18 mouse cellular contexts compared by ENCODE assay signal in the genomic region with DNA sequence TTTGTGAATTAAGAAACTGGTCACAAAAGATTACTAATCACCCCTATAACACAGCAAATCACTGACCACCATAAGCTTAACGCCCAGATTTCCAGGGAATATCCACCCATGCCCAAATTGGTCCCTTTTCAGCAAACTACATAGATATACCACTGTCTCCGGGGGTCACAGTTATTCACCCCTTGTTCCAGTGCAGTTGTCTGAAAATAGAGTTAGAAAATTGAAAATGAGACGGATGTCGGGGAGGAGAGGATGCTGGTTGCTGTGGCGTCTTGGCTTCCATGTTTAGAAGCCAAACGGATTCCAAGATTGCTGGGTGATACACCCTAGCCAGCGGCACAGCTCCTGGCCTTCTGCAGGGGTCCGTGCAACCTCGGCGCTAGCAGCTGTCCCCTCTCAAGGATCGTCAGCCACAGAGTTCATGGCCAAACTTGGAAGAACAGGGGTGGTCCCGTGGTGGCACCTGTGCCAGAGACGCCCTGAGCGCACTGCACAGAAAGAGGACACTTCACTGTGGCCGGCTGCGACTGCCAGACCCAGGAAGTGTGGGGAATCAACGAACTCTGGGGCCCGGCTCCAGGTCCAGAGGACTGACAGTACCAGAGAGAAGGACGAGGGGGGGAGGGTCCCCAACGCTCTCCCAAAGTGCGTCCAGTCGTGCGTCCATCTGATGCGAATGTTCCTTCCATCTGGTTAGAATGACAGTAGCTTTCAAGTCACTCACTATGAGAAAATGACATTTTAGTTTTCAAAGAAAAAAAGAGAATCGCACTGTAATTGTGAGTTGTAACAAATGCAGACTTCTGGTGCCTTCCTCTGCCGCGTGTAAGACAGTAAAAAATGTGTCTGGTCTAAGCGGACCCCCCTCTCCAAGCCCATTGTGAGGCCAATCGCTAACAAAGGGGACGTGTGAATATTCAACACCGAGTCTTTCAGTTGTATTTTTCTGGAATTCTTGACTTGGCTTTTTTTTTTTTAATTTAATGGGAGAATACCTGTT. TPM values are rescaled to one million over a fixed set of nuclear protein-coding genes. Genes with fewer than 3 reads are reported as not detected.
DNase-seq lines count a peak whose midpoint lies in the region; ATAC-seq and TF ChIP-seq lines count a peak whose summit lies in the region.
"Had no signal": no experiment of that assay in that cellular context is flagged by ENCODE, and none has a peak within 500 bp of the region (broad histone marks: within the 10 kb centered on the region; RNA-seq: fewer than 3 reads in every experiment).

No protein-coding gene starts in this region.

- 0 out of 2 replicates have a peak, but pooled peaks cover 11% of the 10 kb centered on the region for H3K4me1 ChIP-seq in stomach, embryonic 15.5 days
- H3K4me1 ChIP-seq in stomach, postnatal 0 days (replicated peaks; ENCODE audit: control insufficient read depth, insufficient read depth), result no peaks in the 10 kb centered on the region
- H3K4me1 ChIP-seq in midbrain, embryonic 14.5 days (ENCODE audit: control insufficient read depth, insufficient read depth, low read length), result 0 out of 2 replicates have a peak, but pooled peaks cover 6% of the 10 kb centered on the region
- H3K4me1 ChIP-seq in stomach, embryonic 16.5 days (ENCODE audit: control insufficient read depth, insufficient read depth, low read length), result 0 out of 2 replicates have a peak, but pooled peaks cover 3% of the 10 kb centered on the region

- no peak for TF ChIP-seq CTCF in stomach, postnatal 0 days (IDR thresholded peaks at IDR 0.05; ENCODE audit: low read depth)

- no peak overlapping the region for H3K4me2 ChIP-seq in stomach, embryonic 15.5 days
- H3K4me2 ChIP-seq in stomach, postnatal 0 days (replicated peaks; ENCODE audit: low read depth), result no peak overlapping the region
- peak overlapping the region; percentile 51 for H3K4me2 ChIP-seq in midbrain, embryonic 14.5 days (ENCODE audit: low read length)
- no peak overlapping the region for H3K4me2 ChIP-seq in stomach, embryonic 16.5 days (ENCODE audit: low read depth, low read length)

- H3K36me3 ChIP-seq in stomach, embryonic 15.5 days, result no peaks in the 10 kb centered on the region
- no peaks in the 10 kb centered on the region for H3K36me3 ChIP-seq in stomach, postnatal 0 days (ENCODE audit: control insufficient read depth, insufficient read depth, low read length)
- no peaks in the 10 kb centered on the region for H3K36me3 ChIP-seq in midbrain, embryonic 14.5 days (ENCODE audit: control insufficient read depth, insufficient read depth, low read length)
- no peaks in the 10 kb centered on the region for H3K36me3 ChIP-seq in stomach, embryonic 16.5 days (ENCODE audit: control insufficient read depth, insufficient read depth, low read length)
- H3K36me3 ChIP-seq: kidney, embryonic 15.5 days; limb, embryonic 12.5 days had no signal

- H3K27me3 ChIP-seq in stomach, embryonic 15.5 days (replicated peaks), result peaks cover 57% of the 10 kb centered on the region
- peaks cover 27% of the 10 kb centered on the region; the same call in 1 of the 2 replicates for H3K27me3 ChIP-seq in stomach, postnatal 0 days (ENCODE audit: control insufficient read depth, insufficient read depth, low read length)
- H3K27me3 ChIP-seq in midbrain, embryonic 14.5 days (ENCODE audit: control insufficient read depth, insufficient read depth, low read length), result peaks cover 88% of the 10 kb centered on the region
- H3K27me3 ChIP-seq in stomach, embryonic 16.5 days (ENCODE audit: control insufficient read depth, insufficient read depth, low read length), result peaks cover 56% of the 10 kb centered on the region

- no peak overlapping the region for H3K9ac ChIP-seq in stomach, embryonic 15.5 days
- H3K9ac ChIP-seq in stomach, postnatal 0 days (ENCODE audit: low read length), result no peak overlapping the region
- no peak overlapping the region for H3K9ac ChIP-seq in midbrain, embryonic 14.5 days (replicated peaks; ENCODE audit: low read length)
- H3K9ac ChIP-seq in stomach, embryonic 16.5 days (ENCODE audit: low read length), result no peak overlapping the region
- H3K9ac ChIP-seq: kidney, embryonic 15.5 days; limb, embryonic 12.5 days; liver, postnatal 0 days had no signal

- intact Hi-C loops in left cerebral cortex, postnatal 10 days (cut with DNase I), result no loop called here

- peak overlapping the region; percentile 29 for H3K4me3 ChIP-seq in stomach, embryonic 15.5 days (replicated peaks)
- no peak overlapping the region for H3K4me3 ChIP-seq in stomach, postnatal 0 days (ENCODE audit: low read depth, low read length)
- H3K4me3 ChIP-seq in midbrain, embryonic 14.5 days (replicated peaks; ENCODE audit: low read depth, low read length), result peak overlapping the region; percentile 28
- peak overlapping the region; percentile 19; the same call in 1 of the 2 replicates for H3K4me3 ChIP-seq in stomach, embryonic 16.5 days (replicated peaks; ENCODE audit: low read length)

- peak; percentile 20 for DNase-seq in embryo, embryonic 9.5 days (ENCODE audit: extremely low spot score)
- no peak for DNase-seq in embryo, embryonic 10 days (ENCODE audit: low spot score)
- no peak for DNase-seq in stomach, postnatal 0 days (ENCODE audit: low spot score)
- peak; percentile 33 for DNase-seq in midbrain, embryonic 14.5 days
- no peak for DNase-seq in ovary, adult 18-20 months (ENCODE audit: low spot score)
- DNase-seq in left cerebral cortex, postnatal 10 days (ENCODE audit: extremely low spot score in 1 of 2, low spot score in 2 of 2), result no peak
- DNase-seq: cerebellum, adult 18-20 months; gastrocnemius, postnatal 25 days; right cerebral cortex, postnatal 4 days had no signal

- H3K27ac ChIP-seq in stomach, embryonic 15.5 days, result no peak overlapping the region
- no peak overlapping the region for H3K27ac ChIP-seq in stomach, postnatal 0 days (replicated peaks)
- no peak overlapping the region for H3K27ac ChIP-seq in midbrain, embryonic 14.5 days (replicated peaks; ENCODE audit: low read depth, low read length)
- H3K27ac ChIP-seq in stomach, embryonic 16.5 days (ENCODE audit: low read length), result no peak overlapping the region
- H3K27ac ChIP-seq: kidney, embryonic 15.5 days; limb, embryonic 12.5 days had no signal

- no peak for TF ChIP-seq EP300 in stomach, postnatal 0 days (optimal IDR thresholded peaks at IDR 0.05)

- no peaks in the 10 kb centered on the region for H3K9me3 ChIP-seq in stomach, embryonic 15.5 days
- H3K9me3 ChIP-seq in stomach, postnatal 0 days (ENCODE audit: control insufficient read depth, low read length), result no peaks in the 10 kb centered on the region
- no peaks in the 10 kb centered on the region for H3K9me3 ChIP-seq in midbrain, embryonic 14.5 days (ENCODE audit: control insufficient read depth, low read length)
- H3K9me3 ChIP-seq in stomach, embryonic 16.5 days (replicated peaks; ENCODE audit: control insufficient read depth, low read length), result no peaks in the 10 kb centered on the region
- H3K9me3 ChIP-seq: kidney, embryonic 15.5 days; limb, embryonic 12.5 days had no signal

- 8% methylated on average over 31 of the region's 31 CpGs for WGBS in stomach, embryonic 15.5 days
- WGBS in stomach, postnatal 0 days, result 8% methylated on average over 31 of the region's 31 CpGs
- 4% methylated on average over 31 of the region's 31 CpGs for WGBS in midbrain, embryonic 14.5 days
- 6% methylated on average over 31 of the region's 31 CpGs for WGBS in stomach, embryonic 16.5 days

- ATAC-seq in stomach, embryonic 15.5 days (ENCODE audit: insufficient read depth, low FRiP score, low read depth), result no peak
- no peak for ATAC-seq in stomach, postnatal 0 days (ENCODE audit: low FRiP score, low TSS enrichment)
- no peak for ATAC-seq in midbrain, embryonic 14.5 days (ENCODE audit: low FRiP score, low TSS enrichment)
- ATAC-seq in stomach, embryonic 16.5 days (ENCODE audit: insufficient read depth, low FRiP score), result no peak
- ATAC-seq: liver, postnatal 0 days had no signal

RNA-seq across cellular contexts. Expression of gene Ptf1a, which starts 15.5 kb away (rescaled TPM):
- 27.9 and 39.8 TPM in 2 replicates for polyA plus RNA-seq in stomach, embryonic 15.5 days (2015; fragmentation: Nextera tagmentation; extraction: Ambion mirVana)
- 0.48 and 0.82 TPM in 2 replicates for polyA plus RNA-seq in stomach, postnatal 0 days (2015; fragmentation: Nextera tagmentation; extraction: Ambion mirVana)
- polyA plus RNA-seq in midbrain, embryonic 14.5 days (2014; fragmentation: Nextera tagmentation; extraction: Ambion mirVana), result 0.64 and 2.1 TPM in 2 replicates
- 11.5 and 17.1 TPM in 2 replicates for polyA plus RNA-seq in stomach, embryonic 16.5 days (2015; fragmentation: Nextera tagmentation; extraction: Ambion mirVana)
- not detected for total RNA-seq in left cerebral cortex, postnatal 10 days (2021)
- total RNA-seq: ES-E14; gastrocnemius, postnatal 25 days; heart, postnatal 25 days; layer of hippocampus, postnatal 25 days; megakaryocyte progenitor cell, adult 5-6 weeks had no signal
- polyA plus RNA-seq: limb, embryonic 12.5 days; liver, postnatal 0 days had no signal

RNA-seq across cellular contexts. Expression of gene Msrb2, which starts 58.8 kb away (rescaled TPM):
- polyA plus RNA-seq in stomach, embryonic 15.5 days (2015; fragmentation: Nextera tagmentation; extraction: Ambion mirVana), result 22.0 and 24.2 TPM in 2 replicates
- polyA plus RNA-seq in stomach, postnatal 0 days (2015; fragmentation: Nextera tagmentation; extraction: Ambion mirVana), result 12.1 and 12.4 TPM in 2 replicates
- 5.8 and 5.9 TPM in 2 replicates for polyA plus RNA-seq in midbrain, embryonic 14.5 days (2014; fragmentation: Nextera tagmentation; extraction: Ambion mirVana)
- polyA plus RNA-seq in stomach, embryonic 16.5 days (2015; fragmentation: Nextera tagmentation; extraction: Ambion mirVana), result 22.9 and 24.4 TPM in 2 replicates
- total RNA-seq in left cerebral cortex, postnatal 10 days (2021), result 10 to 100 TPM; 11.7 to 12.7 TPM

Comparison
In these comparisons a context has a peak if more than half of its experiments do, and no peak if none do; other contexts are left out.
1. DNase-seq: peak in embryo, embryonic 9.5 days (single experiment) and midbrain, embryonic 14.5 days (single experiment); none in embryo, embryonic 10 days (single experiment), stomach, postnatal 0 days (single experiment), ovary, adult 18-20 months (single experiment) and left cerebral cortex, postnatal 10 days (0 of 2).